Mouse (Mus musculus) megakaryocyte, embryonic 14.5 days (primary cell): ENCODE data around the gene Jph4. TPM values are rescaled to one million over a fixed set of nuclear protein-coding genes. Genes with fewer than 3 reads are reported as not detected.
A peak's percentile ranks its signal among the peaks of the same experiment; 100 is the strongest.

ENCODE experiments used
- H3K27me3 ChIP-seq: replicated peaks from 2 replicates; pipeline ENCODE3; 2012; ENCODE audit warnings: inconsistent platforms
- H3K36me3 ChIP-seq: replicated peaks from 2 replicates; pipeline ENCODE3; 2012; ENCODE audit warnings: low read length, inconsistent platforms, mixed read lengths
- H3K4me1 ChIP-seq: 2 replicates; pipeline ENCODE4 v1.6.1; 2012; ENCODE audit warnings: inconsistent platforms
- H3K4me3 ChIP-seq: replicated peaks from 2 replicates; pipeline ENCODE3; 2012; ENCODE audit warnings: moderate library complexity, mild to moderate bottlenecking, inconsistent platforms
- H3K9me3 ChIP-seq: 2 replicates; pipeline ENCODE4 v1.6.1; 2012; ENCODE audit warnings: inconsistent platforms
- FLI1 ChIP-seq: IDR thresholded peaks from 2 replicates; pipeline ENCODE4 v1.6.1; 2012; ENCODE audit warnings: low read length, inconsistent platforms, mixed read lengths
- GATA1 ChIP-seq: IDR thresholded peaks from 3 replicates; pipeline ENCODE4 v1.6.1; 2012; ENCODE audit warnings: mixed read lengths, low read length, inconsistent platforms, borderline replicate concordance
- polyA plus RNA-seq: library from polyadenylated mRNA; stranded (reverse); fragments of >175 nt; gene quantifications from 2 replicates; pipeline ENCODE4 v1.2.3, GENCODE M21; 2012; ENCODE audit warnings: low replicate concordance; ENCODE audit not compliant: insufficient read depth

Gene Jph4
- polyA plus RNA-seq, 1 experiment = 0.21 TPM

DNA sequence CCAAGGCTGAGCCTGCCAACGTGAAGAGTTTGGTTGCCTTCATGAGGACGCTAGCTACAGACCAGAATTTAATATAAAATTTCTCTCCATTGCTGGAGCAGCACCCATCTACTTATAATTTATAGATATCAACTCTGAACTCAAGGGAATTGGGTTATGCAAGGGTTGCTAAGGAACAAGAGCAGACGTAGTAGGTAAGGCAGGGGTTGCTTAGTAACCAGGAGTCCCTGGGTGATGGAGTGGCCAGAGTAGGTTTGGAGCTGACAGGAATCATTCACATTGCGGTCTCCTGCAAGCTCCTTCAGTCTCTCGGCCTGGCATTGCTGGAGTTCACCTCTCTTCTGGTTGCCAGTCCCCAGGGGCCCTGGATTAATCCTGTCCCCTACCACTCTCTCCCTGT, 32.3 kb upstream of the Jph4 start:
- H3K9me3 ChIP-seq = no peaks in the 10 kb centered on the region
- no peak for TF ChIP-seq GATA1
- TF ChIP-seq FLI1 = no peak
- peaks cover 74% of the 10 kb centered on the region for H3K4me1 ChIP-seq
- H3K4me3 ChIP-seq = no peak overlapping the region
- H3K36me3 ChIP-seq = no peaks in the 10 kb centered on the region
- peaks cover 11% of the 10 kb centered on the region for H3K27me3 ChIP-seq

GRCm38 (mm10) chr14:55148363-55148915, 31.7 kb upstream of the Jph4 start:
- H3K9me3 ChIP-seq = no peaks in the 10 kb centered on the region
- peaks cover 15% of the 10 kb centered on the region for H3K27me3 ChIP-seq
- no peaks in the 10 kb centered on the region for H3K36me3 ChIP-seq
- H3K4me3 ChIP-seq = no peak overlapping the region
- H3K4me1 ChIP-seq = peaks cover 74% of the 10 kb centered on the region
- TF ChIP-seq FLI1 (no peak), GATA1 (no peak)

DNA sequence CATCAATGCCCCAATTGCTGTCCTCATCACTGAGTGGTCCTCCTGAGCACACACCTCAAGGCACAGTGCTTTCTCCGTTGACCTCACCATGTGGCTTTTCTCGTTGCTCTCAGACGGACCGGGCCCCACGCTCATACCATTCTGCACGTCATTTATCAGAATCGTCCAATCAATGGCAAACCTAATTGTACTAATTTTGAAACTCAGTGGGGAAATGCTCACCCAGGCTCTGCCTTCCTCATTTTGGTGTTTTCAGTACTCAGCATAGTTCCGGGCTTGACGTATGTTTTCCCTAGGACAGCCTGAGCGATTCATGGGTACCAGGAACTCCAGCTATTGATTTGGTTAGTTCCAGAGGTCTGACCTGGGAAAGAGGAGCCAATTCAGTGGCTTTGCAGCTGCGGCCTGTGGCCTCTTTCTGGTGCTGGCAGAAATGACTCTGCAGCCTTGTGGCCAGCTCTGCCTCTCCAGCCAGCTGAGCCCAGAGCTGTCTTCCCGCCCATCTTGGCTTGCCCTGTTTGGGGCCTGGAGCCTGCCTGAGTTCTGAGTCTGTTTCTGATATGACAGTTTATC, 30.2 kb upstream of the Jph4 start:
- H3K4me3 ChIP-seq = peak overlapping the region; percentile 24
- peaks cover 22% of the 10 kb centered on the region for H3K27me3 ChIP-seq
- TF ChIP-seq FLI1 = no peak
- no peaks in the 10 kb centered on the region for H3K9me3 ChIP-seq
- no peaks in the 10 kb centered on the region for H3K36me3 ChIP-seq
- H3K4me1 ChIP-seq = peaks cover 63% of the 10 kb centered on the region

DNA sequence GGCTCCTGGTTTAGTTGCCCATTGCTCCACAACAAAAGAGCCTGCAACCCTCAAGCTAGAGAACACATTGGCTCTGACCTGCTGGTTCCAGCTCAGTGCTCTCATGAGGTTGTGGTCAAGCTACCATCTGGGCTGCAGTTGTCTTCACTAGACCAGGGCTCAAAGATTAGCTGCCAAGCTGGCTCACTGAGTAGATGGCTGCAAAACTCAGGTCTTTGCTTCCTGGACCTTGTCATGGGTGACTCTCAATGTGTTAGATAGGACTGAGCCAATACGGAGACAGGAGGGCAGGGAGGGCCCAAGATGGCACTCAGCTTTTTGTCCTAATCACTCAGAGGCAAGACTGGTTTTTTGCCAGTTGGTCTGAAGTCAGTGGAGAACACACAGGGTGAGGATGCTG, 29.6 kb upstream of the Jph4 start:
- Histone ChIP-seq H3K36me3 (no peaks in the 10 kb centered on the region), H3K4me3 (no peak overlapping the region), H3K27me3 (peaks cover 22% of the 10 kb centered on the region), H3K9me3 (no peaks in the 10 kb centered on the region), H3K4me1 (peaks cover 61% of the 10 kb centered on the region)
- TF ChIP-seq GATA1 (no peak), FLI1 (no peak)

GRCm38 (mm10) chr14:55139313-55139712, 22.6 kb upstream of the Jph4 start:
- Histone ChIP-seq H3K4me3 (no peak overlapping the region), H3K27me3 (peaks cover 38% of the 10 kb centered on the region), H3K4me1 (peaks cover 26% of the 10 kb centered on the region), H3K36me3 (no peaks in the 10 kb centered on the region), H3K9me3 (no peaks in the 10 kb centered on the region)
- TF ChIP-seq FLI1 = no peak
- TF ChIP-seq GATA1 = no peak

DNA sequence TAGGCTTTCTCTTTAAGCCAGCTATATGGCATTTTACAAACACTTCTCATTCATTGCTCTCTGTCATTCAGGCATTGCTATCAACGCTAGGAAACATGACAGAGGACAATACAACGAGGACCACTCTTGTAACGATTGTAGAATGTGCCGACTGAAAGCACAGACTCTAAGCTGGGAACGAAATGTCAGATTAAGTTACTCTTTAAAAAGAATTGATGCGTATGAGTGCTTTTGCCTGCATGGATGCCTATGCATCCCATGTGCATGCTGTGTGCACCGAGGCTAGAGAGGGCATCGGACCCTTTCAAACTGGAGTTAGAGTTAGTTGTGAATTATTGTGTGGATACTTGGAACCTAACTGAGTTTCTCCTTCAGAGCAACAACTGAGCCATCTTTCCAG, 18.9 kb upstream of the Jph4 start:
- H3K27me3 ChIP-seq = peaks cover 38% of the 10 kb centered on the region
- H3K4me1 ChIP-seq = peaks cover 13% of the 10 kb centered on the region
- peaks cover 15% of the 10 kb centered on the region; the same call in 1 of the 2 replicates for H3K9me3 ChIP-seq
- H3K36me3 ChIP-seq = no peaks in the 10 kb centered on the region
- TF ChIP-seq FLI1 (no peak), GATA1 (no peak)
- H3K4me3 ChIP-seq = no peak overlapping the region

DNA sequence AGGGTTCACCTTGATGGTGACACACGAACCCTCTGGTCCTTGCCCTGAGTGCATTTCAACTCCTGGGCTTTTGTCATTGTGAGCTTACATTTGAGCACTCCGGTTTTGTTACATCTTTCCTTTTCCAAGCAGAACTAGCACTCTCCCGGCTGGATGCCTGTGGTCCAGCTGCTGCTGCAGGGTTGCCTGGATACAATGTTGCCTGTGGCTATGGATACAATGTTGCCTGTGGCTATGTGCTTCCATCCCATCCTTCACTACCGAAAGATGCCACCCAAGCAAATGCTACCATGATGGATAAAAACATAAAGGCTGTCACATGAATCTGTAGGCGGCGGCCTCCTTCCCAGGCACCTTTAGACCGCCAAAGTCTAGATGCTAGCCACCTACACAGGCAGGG, 9.8 kb upstream of the Jph4 start:
- Histone ChIP-seq H3K27me3 (peaks cover 73% of the 10 kb centered on the region), H3K4me3 (no peak overlapping the region), H3K9me3 (peaks cover 6% of the 10 kb centered on the region), H3K36me3 (no peaks in the 10 kb centered on the region), H3K4me1 (peaks cover 17% of the 10 kb centered on the region)
- TF ChIP-seq GATA1 = no peak
- TF ChIP-seq FLI1 = no peak

DNA sequence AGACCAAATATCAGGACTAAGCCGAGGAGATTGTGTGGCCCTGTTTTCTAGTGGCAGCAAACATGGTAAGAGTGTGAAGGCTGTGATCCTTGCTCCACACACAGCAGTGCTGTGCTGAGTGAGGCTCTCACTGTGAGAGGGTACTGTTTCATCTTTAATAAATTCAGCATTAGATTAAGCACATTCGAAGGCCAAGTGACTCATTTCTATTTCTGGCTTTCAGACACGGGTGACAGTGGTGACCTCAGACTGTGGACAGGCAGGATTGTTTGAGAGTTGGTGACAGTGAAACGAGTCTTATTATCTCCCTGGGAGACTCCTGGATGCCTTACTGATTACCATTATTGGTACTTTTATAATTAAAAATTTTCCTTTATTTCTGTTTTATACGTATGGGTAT, 9.0 kb upstream of the Jph4 start:
- TF ChIP-seq FLI1 (no peak), GATA1 (no peak)
- Histone ChIP-seq H3K4me3 (no peak overlapping the region), H3K9me3 (peaks cover 6% of the 10 kb centered on the region), H3K36me3 (no peaks in the 10 kb centered on the region), H3K4me1 (peaks cover 17% of the 10 kb centered on the region), H3K27me3 (peaks cover 71% of the 10 kb centered on the region)

GRCm38 (mm10) chr14:55122359-55122758, 5.6 kb upstream of the Jph4 start:
- peaks cover 27% of the 10 kb centered on the region for H3K4me1 ChIP-seq

GRCm38 (mm10) chr14:55121947-55122346, 5.2 kb upstream of the Jph4 start:
- H3K4me3 ChIP-seq = peak overlapping the region; percentile 74
- H3K9me3 ChIP-seq = peaks cover 6% of the 10 kb centered on the region
- H3K4me1 ChIP-seq = peaks cover 30% of the 10 kb centered on the region
- TF ChIP-seq GATA1 (no peak), FLI1 (no peak)
- H3K27me3 ChIP-seq = peaks cover 69% of the 10 kb centered on the region
- no peaks in the 10 kb centered on the region for H3K36me3 ChIP-seq

More at GRCm38 (mm10) chr14:55122359-55122758, 5.6 kb upstream of the Jph4 start:
- H3K4me3 ChIP-seq = peak overlapping the region; percentile 74
- H3K27me3 ChIP-seq = peaks cover 68% of the 10 kb centered on the region
- H3K36me3 ChIP-seq = no peaks in the 10 kb centered on the region
- peaks cover 6% of the 10 kb centered on the region for H3K9me3 ChIP-seq
- TF ChIP-seq GATA1 (no peak), FLI1 (no peak)
